Mouse (Mus musculus) heart, adult 18-20 months (tissue): ENCODE data around the gene Cyp2j5. TPM values are rescaled to one million over a fixed set of nuclear protein-coding genes. Genes with fewer than 3 reads are reported as not detected.

ENCODE experiments used
- total RNA-seq, 2 experiments: library from RNA; stranded (reverse); gene quantifications; 2 replicates each; pipeline ENCODE4 v1.2.3; 2021

The Cyp2j5 gene
- total RNA-seq, 2 experiments from 2014 or later, result not detected

Other genes with a start within 250 kb of the Cyp2j5 start
- gene Cyp2j8, start 156.8 kb downstream of the Cyp2j5 start, total RNA-seq, result not detected
- gene Cyp2j6, start 110.5 kb downstream of the Cyp2j5 start, total RNA-seq, result 1 to 10 TPM; 3.2 to 3.4 TPM
- 1 to 10 TPM; 1.3 to 1.6 TPM for gene Cyp2j9, start 72.6 kb downstream of the Cyp2j5 start, total RNA-seq
- gene Gm12695, start 121.0 kb upstream of the Cyp2j5 start, total RNA-seq, result not detected